Mouse (Mus musculus) stomach, postnatal 0 days (tissue): ENCODE results near the gene Slc38a4.

ENCODE experiments used
- CTCF ChIP-seq: IDR thresholded peaks from 2 replicates; pipeline ENCODE4 v1.5.1; 2016; ENCODE audit warnings: antibody characterized with exemption, low read depth, mild to moderate bottlenecking, moderate library complexity
- EP300 ChIP-seq: optimal IDR thresholded peaks from 2 replicates; pipeline ENCODE3; 2016; ENCODE audit warnings: antibody characterized with exemption

GRCm38 (mm10) chr15:97002752-97003151 is 53.0 kb downstream of the Slc38a4 start:
- TF ChIP-seq CTCF (no peak), EP300 (no peak)
